Mouse (Mus musculus) liver (tissue): ENCODE data around the gene Zfp28.
A peak's percentile ranks its signal among the peaks of the same experiment; 100 is the strongest.
"Not testable (repeated sequence)": the region's sequence is repeated elsewhere in the genome, so short reads cannot be mapped to it uniquely, and the experiment has no call there.

Source experiments
- DNase-seq: peaks from one replicate; pipeline ENCODE4 v3.0.0-alpha.2; 2020; ENCODE audit warnings: mixed read lengths

The Zfp28 gene

GRCm38 (mm10) chr7:6383044-6383455, at the start of gene Zfp28:
TSS of gene Zfp28 (plus strand) at chr7:6383295.
- DNase-seq = peak; percentile 93

GRCm38 (mm10) chr7:6339865-6340264, 43.2 kb upstream of the Zfp28 start:
- no peak for DNase-seq

GRCm38 (mm10) chr7:6343501-6344071, 39.5 kb upstream of the Zfp28 start, which contains the start of gene Gm3854:
TSS of gene Gm3854 (plus strand) at chr7:6343759.
- peak; percentile 56 for DNase-seq

- no peak for DNase-seq
Observed at GRCm38 (mm10) chr7:6344124-6344523, 39.0 kb upstream of the Zfp28 start.

- no peak for DNase-seq
Observed at GRCm38 (mm10) chr7:6358121-6358520, 25.0 kb upstream of the Zfp28 start.

GRCm38 (mm10) chr7:6358937-6359590, 24.0 kb upstream of the Zfp28 start:
- peak; percentile 15 for DNase-seq

GRCm38 (mm10) chr7:6360477-6361060, 22.5 kb upstream of the Zfp28 start:
- peak; percentile 74 for DNase-seq

- no peak for DNase-seq
Observed at GRCm38 (mm10) chr7:6361756-6362155, 21.3 kb upstream of the Zfp28 start.

- peak; percentile 97 for DNase-seq
Observed at GRCm38 (mm10) chr7:6362268-6363046, 20.6 kb upstream of the Zfp28 start.

GRCm38 (mm10) chr7:6363047-6363488, 20.0 kb upstream of the Zfp28 start, which contains the start of gene Zfp78:
TSS of gene Zfp78 (plus strand) at chr7:6363280.
- peak; percentile 91 for DNase-seq

GRCm38 (mm10) chr7:6364761-6365160, 18.3 kb upstream of the Zfp28 start:
- DNase-seq = no peak

- peak; percentile 14 for DNase-seq
Observed at GRCm38 (mm10) chr7:6367185-6367584, 15.9 kb upstream of the Zfp28 start.

GRCm38 (mm10) chr7:6368146-6368545, 14.9 kb upstream of the Zfp28 start:
- DNase-seq = not testable (repeated sequence)

- peak; percentile 9 for DNase-seq
Observed at GRCm38 (mm10) chr7:6369460-6369859, 13.6 kb upstream of the Zfp28 start.

- DNase-seq = no peak
Observed at GRCm38 (mm10) chr7:6372993-6373392, 10.1 kb upstream of the Zfp28 start.

- DNase-seq = no peak
Observed at GRCm38 (mm10) chr7:6378441-6378840, 4.7 kb upstream of the Zfp28 start.

GRCm38 (mm10) chr7:6381431-6381830, 1.7 kb upstream of the Zfp28 start:
- no peak for DNase-seq

GRCm38 (mm10) chr7:6384011-6384410, 916 bp downstream of the Zfp28 start:
- no peak for DNase-seq

GRCm38 (mm10) chr7:6386995-6387394, 3.9 kb downstream of the Zfp28 start:
- no peak for DNase-seq

GRCm38 (mm10) chr7:6388971-6389370, 5.9 kb downstream of the Zfp28 start:
- DNase-seq = no peak

GRCm38 (mm10) chr7:6389449-6389848, 6.4 kb downstream of the Zfp28 start:
- no peak for DNase-seq

GRCm38 (mm10) chr7:6397996-6398975, 15.2 kb downstream of the Zfp28 start, which contains the start of gene Smim17:
TSS of gene Smim17 (plus strand) at chr7:6398715.
- peak; percentile 40 for DNase-seq
